Mouse (Mus musculus): ENCODE data around the gene Lat2. TPM values are rescaled to one million over a fixed set of nuclear protein-coding genes. Genes with fewer than 3 reads are reported as not detected.

Lat2 gene
- total RNA-seq (2023) = 10 to 100 TPM; 15.9 to 21.1 TPM

GRCm38 (mm10) chr5:134614802-134615201 lies at the start of gene Lat2:
Lat2 (minus strand) TSS chr5:134615025.

GRCm38 (mm10) chr5:134639269-134639682 lies 24.5 kb upstream of the Lat2 start, which contains the start of gene Eif4h:
Eif4h (minus strand) TSS chr5:134639490.

GRCm38 (mm10) chr5:134581146-134581545 lies 33.7 kb downstream of the Lat2 start, which contains the start of gene Rfc2:
Rfc2 (plus strand) TSS chr5:134581366.

GRCm38 (mm10) chr5:134560071-134560449 lies 54.8 kb downstream of the Lat2 start, which contains the start of gene Syna:
Syna (minus strand) TSS chr5:134560171.

GRCm38 (mm10) chr5:134552110-134552972 lies 62.5 kb downstream of the Lat2 start, which contains the start of gene Clip2:
Clip2 (minus strand) TSS chr5:134552434.

Other genes starting within 250 kb of the Lat2 start
- gene Gtf2ird1, start 158.3 kb downstream of the Lat2 start, total RNA-seq (2023) = 10 to 100 TPM; 10.3 to 14.3 TPM
- 1 to 10 TPM; 6.1 to 6.4 TPM for gene Clip2, start 62.6 kb downstream of the Lat2 start, total RNA-seq (2023)
- gene Syna, start 54.9 kb downstream of the Lat2 start, total RNA-seq (2023) = not detected
- gene Rfc2, start 33.7 kb downstream of the Lat2 start, total RNA-seq (2023) = 10 to 100 TPM; 63.0 to 71.5 TPM
- 100 to 1,000 TPM; 251 to 255 TPM for gene Eif4h, start 24.5 kb upstream of the Lat2 start, total RNA-seq (2023)
- 10 to 100 TPM; 26.6 to 28.5 TPM for gene Limk1, start 73.6 kb upstream of the Lat2 start, total RNA-seq (2023)
- not detected for gene Eln, start 132.3 kb upstream of the Lat2 start, total RNA-seq (2023)

Data from T-cell, adult 66 days (primary cell).